Mouse (Mus musculus): ENCODE measurements around the gene Polr1c. TPM values are rescaled to one million over a fixed set of nuclear protein-coding genes. Genes with fewer than 3 reads are reported as not detected.

Gene Polr1c
- total and polyA plus RNA-seq, 2 experiments, result 25.2 to 34.4 TPM

- Histone ChIP-seq H3K79me2 (ENCODE audit: control insufficient read depth, insufficient read depth, low read length) (no peaks in the 10 kb centered on the region; the same call in 1 of the 2 replicates), H3K27ac (replicated peaks; ENCODE audit: insufficient read depth, low read depth, low read length) (no peak overlapping the region), H3K27me3 (ENCODE audit: control insufficient read depth, insufficient read depth, low read length) (no peaks in the 10 kb centered on the region; the same call in 1 of the 2 replicates), H3K36me3 (ENCODE audit: control insufficient read depth, insufficient read depth, low read length) (peaks cover 2% of the 10 kb centered on the region; the same call in 1 of the 2 replicates), H3K4me3 (ENCODE audit: insufficient read depth, low read depth, low read length) (peak overlapping the region; percentile 51), H3K4me1 (ENCODE audit: control insufficient read depth, insufficient read depth, low read length) (peaks cover 4% of the 10 kb centered on the region; the same call in 1 of the 2 replicates), H3K9ac (ENCODE audit: low read depth, low read length) (peak overlapping the region; percentile 60)
- 1% methylated on average over 54 of the region's 54 CpGs for WGBS
- no peak for TF ChIP-seq POLR2A (IDR thresholded peaks at IDR 0.05; ENCODE audit: extremely low read depth, insufficient read depth, low read length)
- no peak for TF ChIP-seq CTCF (IDR thresholded peaks at IDR 0.05; ENCODE audit: low read depth, low read length)
- DNase-seq (ENCODE audit: extremely low read depth, low read depth, low spot score), result no peak
Observed at GRCm38 (mm10) chr17:46254106-46254505, 6.3 kb upstream of the Polr1c start.

DNA sequence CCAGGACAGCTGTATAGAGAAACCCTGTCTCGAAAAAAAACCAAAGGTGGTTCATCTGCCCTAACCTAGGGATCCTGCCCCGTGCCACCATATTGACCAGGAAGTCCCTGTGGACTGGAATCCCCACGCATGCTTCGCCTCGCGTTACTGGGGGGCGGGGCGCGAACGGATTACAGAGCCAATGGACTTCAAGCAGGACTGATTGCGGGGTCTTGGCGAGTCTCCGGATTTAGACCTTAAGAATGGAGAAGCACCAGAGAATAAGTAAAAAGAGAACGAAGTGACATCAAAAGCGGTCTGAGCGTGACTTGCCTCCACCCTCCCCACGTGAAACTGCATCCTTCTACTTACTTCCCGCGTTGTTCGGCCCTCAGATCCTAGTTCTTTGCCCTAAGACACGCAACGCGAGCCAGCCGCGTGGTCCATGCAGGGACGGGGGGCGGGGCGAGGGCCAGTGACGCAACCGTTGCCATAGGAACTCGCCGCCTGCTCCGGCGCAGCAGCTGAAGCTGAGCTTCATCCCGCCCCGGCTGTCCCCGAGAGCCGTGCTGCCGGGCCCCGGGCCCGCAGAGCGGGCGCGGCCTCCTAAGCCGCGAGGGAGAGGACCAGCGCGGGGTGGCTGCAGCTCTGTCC lies 5.7 kb upstream of the Polr1c start, which contains the start of gene Lrrc73:
Gene Lrrc73 (plus strand): TSS at position 80 of the 633 bp plus-strand sequence.
- Histone ChIP-seq H3K27ac (replicated peaks; ENCODE audit: insufficient read depth, low read depth, low read length) (no peak within 1 kb of the TSS), H3K79me2 (ENCODE audit: control insufficient read depth, insufficient read depth, low read length) (no peaks in the 10 kb centered on the region; the same call in 1 of the 2 replicates), H3K4me3 (ENCODE audit: insufficient read depth, low read depth, low read length) (peak within 1 kb of the TSS; percentile 51), H3K36me3 (ENCODE audit: control insufficient read depth, insufficient read depth, low read length) (peaks cover 2% of the 10 kb centered on the region; the same call in 1 of the 2 replicates), H3K4me1 (ENCODE audit: control insufficient read depth, insufficient read depth, low read length) (peaks cover 9% of the 10 kb centered on the region; the same call in 1 of the 2 replicates), H3K9ac (ENCODE audit: low read depth, low read length) (peak within 1 kb of the TSS; percentile 60), H3K27me3 (ENCODE audit: control insufficient read depth, insufficient read depth, low read length) (no peaks in the 10 kb centered on the region; the same call in 1 of the 2 replicates)
- WGBS, result 3% methylated on average over 48 of the region's 48 CpGs
- peak; percentile 63 for DNase-seq (ENCODE audit: extremely low read depth, low read depth, low spot score)
- TF ChIP-seq CTCF (IDR thresholded peaks at IDR 0.05; ENCODE audit: low read depth, low read length) (no peak), POLR2A (IDR thresholded peaks at IDR 0.05; ENCODE audit: extremely low read depth, insufficient read depth, low read length) (no peak)

GRCm38 (mm10) chr17:46252571-46253451 lies 5.0 kb upstream of the Polr1c start:
- Histone ChIP-seq H3K27me3 (ENCODE audit: control insufficient read depth, insufficient read depth, low read length) (no peaks in the 10 kb centered on the region; the same call in 1 of the 2 replicates), H3K79me2 (ENCODE audit: control insufficient read depth, insufficient read depth, low read length) (peaks cover 3% of the 10 kb centered on the region; the same call in 1 of the 2 replicates), H3K36me3 (ENCODE audit: control insufficient read depth, insufficient read depth, low read length) (peaks cover 2% of the 10 kb centered on the region; the same call in 1 of the 2 replicates), H3K4me1 (ENCODE audit: control insufficient read depth, insufficient read depth, low read length) (peaks cover 9% of the 10 kb centered on the region; the same call in 1 of the 2 replicates), H3K4me3 (ENCODE audit: insufficient read depth, low read depth, low read length) (no peak overlapping the region), H3K27ac (replicated peaks; ENCODE audit: insufficient read depth, low read depth, low read length) (no peak overlapping the region), H3K9ac (ENCODE audit: low read depth, low read length) (no peak overlapping the region)
- TF ChIP-seq POLR2A (IDR thresholded peaks at IDR 0.05; ENCODE audit: extremely low read depth, insufficient read depth, low read length), result no peak
- peak; percentile 19; the same call in 1 of the 2 replicates for TF ChIP-seq CTCF (IDR thresholded peaks at IDR 0.05; ENCODE audit: low read depth, low read length)
- 62% methylated on average over 14 of the region's 14 CpGs for WGBS
- no peak for DNase-seq (ENCODE audit: extremely low read depth, low read depth, low spot score)

- Histone ChIP-seq H3K27ac (replicated peaks; ENCODE audit: insufficient read depth, low read depth, low read length) (no peak overlapping the region), H3K9ac (ENCODE audit: low read depth, low read length) (no peak overlapping the region), H3K4me1 (ENCODE audit: control insufficient read depth, insufficient read depth, low read length) (peaks cover 15% of the 10 kb centered on the region), H3K36me3 (ENCODE audit: control insufficient read depth, insufficient read depth, low read length) (peaks cover 2% of the 10 kb centered on the region; the same call in 1 of the 2 replicates), H3K79me2 (ENCODE audit: control insufficient read depth, insufficient read depth, low read length) (peaks cover 7% of the 10 kb centered on the region; the same call in 1 of the 2 replicates), H3K4me3 (ENCODE audit: insufficient read depth, low read depth, low read length) (no peak overlapping the region), H3K27me3 (ENCODE audit: control insufficient read depth, insufficient read depth, low read length) (no peaks in the 10 kb centered on the region; the same call in 1 of the 2 replicates)
- no peak for TF ChIP-seq POLR2A (IDR thresholded peaks at IDR 0.05; ENCODE audit: extremely low read depth, insufficient read depth, low read length)
- peak; percentile 35 for TF ChIP-seq CTCF (IDR thresholded peaks at IDR 0.05; ENCODE audit: low read depth, low read length)
- 84% methylated on average over 7 of the region's 7 CpGs for WGBS
- no peak for DNase-seq (ENCODE audit: extremely low read depth, low read depth, low spot score)
Observed at GRCm38 (mm10) chr17:46251174-46251573, 3.3 kb upstream of the Polr1c start.

- Histone ChIP-seq H3K79me2 (ENCODE audit: control insufficient read depth, insufficient read depth, low read length) (peaks cover 7% of the 10 kb centered on the region; the same call in 1 of the 2 replicates), H3K27ac (replicated peaks; ENCODE audit: insufficient read depth, low read depth, low read length) (peak overlapping the region; percentile 68), H3K9ac (ENCODE audit: low read depth, low read length) (peak overlapping the region; percentile 92), H3K4me3 (ENCODE audit: insufficient read depth, low read depth, low read length) (peak overlapping the region; percentile 90), H3K27me3 (ENCODE audit: control insufficient read depth, insufficient read depth, low read length) (no peaks in the 10 kb centered on the region), H3K4me1 (ENCODE audit: control insufficient read depth, insufficient read depth, low read length) (peaks cover 13% of the 10 kb centered on the region), H3K36me3 (ENCODE audit: control insufficient read depth, insufficient read depth, low read length) (peaks cover 4% of the 10 kb centered on the region; the same call in 1 of the 2 replicates)
- no peak for DNase-seq (ENCODE audit: extremely low read depth, low read depth, low spot score)
- under 1% methylated on average over 37 of the region's 37 CpGs for whole genome bisulfite sequencing
- TF ChIP-seq POLR2A (IDR thresholded peaks at IDR 0.05; ENCODE audit: extremely low read depth, insufficient read depth, low read length) (no peak), CTCF (IDR thresholded peaks at IDR 0.05; ENCODE audit: low read depth, low read length) (no peak)
Observed at GRCm38 (mm10) chr17:46248189-46248522, 302 bp upstream of the Polr1c start.

Measured in liver, adult 2 months (tissue).